Mouse (Mus musculus) adrenal gland, postnatal 36 days (tissue): Measurements from ENCODE around the gene Gm20481. TPM values are rescaled to one million over a fixed set of nuclear protein-coding genes. Genes with fewer than 3 reads are reported as not detected.

ENCODE experiments used
- total RNA-seq, 2 experiments: library from RNA; stranded (reverse); gene quantifications; 2 replicates each; pipeline ENCODE4 v1.2.3; 2021

Gm20481 gene
- total RNA-seq, 2 experiments from 2014 or later = not detected

Other genes with a start within 250 kb of the Gm20481 start
- 100 to 1,000 TPM; 140 to 152 TPM for gene C4b, start 226.0 kb upstream of the Gm20481 start, total RNA-seq
- gene Cyp21a1, start 165.4 kb upstream of the Gm20481 start, total RNA-seq = 1,000 to 10,000 TPM; 6,006 to 9,312 TPM
- 10 to 100 TPM; 35.8 to 57.5 TPM for gene Stk19, start 133.0 kb upstream of the Gm20481 start, total RNA-seq
- 10 to 100 TPM; 66.9 to 67.3 TPM for gene Dxo, start 132.9 kb upstream of the Gm20481 start, total RNA-seq
- gene Skiv2l, start 119.7 kb upstream of the Gm20481 start, total RNA-seq = 10 to 100 TPM; 59.5 to 59.9 TPM
- 10 to 100 TPM; 52.6 to 53.4 TPM for gene Nelfe, start 119.5 kb upstream of the Gm20481 start, total RNA-seq
- 10 to 100 TPM; 11.4 to 20.9 TPM for gene Cfb, start 107.4 kb upstream of the Gm20481 start, total RNA-seq
- 10 to 100 TPM; 10.4 to 17.4 TPM for gene Zbtb12, start 90.4 kb upstream of the Gm20481 start, total RNA-seq
- gene Gm20547, start 87.9 kb upstream of the Gm20481 start, total RNA-seq = not detected
- gene C2, start 71.6 kb upstream of the Gm20481 start, total RNA-seq = 100 to 1,000 TPM in 1 of 2 experiments, 10 to 100 TPM in 1; 85.2 to 119 TPM
- gene Ehmt2, start 71.4 kb upstream of the Gm20481 start, total RNA-seq = 100 to 1,000 TPM; 124 to 143 TPM
- gene Slc44a4, start 55.4 kb upstream of the Gm20481 start, total RNA-seq = 1 to 10 TPM in 1 of 2 experiments, under 1 TPM in 1; 0.83 to 1.7 TPM
- gene Neu1, start 38.7 kb upstream of the Gm20481 start, total RNA-seq = 10 to 100 TPM; 25.4 to 27.4 TPM
- 100 to 1,000 TPM in 1 of 2 experiments, 10 to 100 TPM in 1; 80.1 to 206 TPM for gene Hspa1b, start 10.7 kb upstream of the Gm20481 start, total RNA-seq
- 10 to 100 TPM; 36.0 to 86.1 TPM for gene Hspa1a, start 2.2 kb downstream of the Gm20481 start, total RNA-seq
- gene Hspa1l, start 2.8 kb downstream of the Gm20481 start, total RNA-seq = under 1 TPM; 0.20 to 0.36 TPM
- 10 to 100 TPM; 35.2 to 35.5 TPM for gene Lsm2, start 11.9 kb downstream of the Gm20481 start, total RNA-seq
- 10 to 100 TPM; 61.5 to 62.9 TPM for gene Vars, start 31.1 kb downstream of the Gm20481 start, total RNA-seq
- under 1 TPM; 0.53 to 0.59 TPM for gene Vwa7, start 46.7 kb downstream of the Gm20481 start, total RNA-seq
- gene Sapcd1, start 58.1 kb downstream of the Gm20481 start, total RNA-seq = 1 to 10 TPM in 1 of 2 experiments, under 1 TPM in 1; 0.82 to 1.3 TPM
- gene Msh5, start 76.8 kb downstream of the Gm20481 start, total RNA-seq = 1 to 10 TPM in 1 of 2 experiments, under 1 TPM in 1; 0.95 to 1.6 TPM
- 100 to 1,000 TPM in 1 of 2 experiments, 10 to 100 TPM in 1; 83.6 to 109 TPM for gene Clic1, start 80.1 kb downstream of the Gm20481 start, total RNA-seq
- 10 to 100 TPM; 16.1 to 18.2 TPM for gene Ddah2, start 89.1 kb downstream of the Gm20481 start, total RNA-seq
- under 1 TPM in 1 of 2 experiments, not detected in 1; 0.56 TPM for gene Ly6g6c, start 95.5 kb downstream of the Gm20481 start, total RNA-seq
- not detected for gene Mpig6b, start 96.3 kb downstream of the Gm20481 start, total RNA-seq
- under 1 TPM in 1 of 2 experiments, not detected in 1; 0.50 TPM for gene Ly6g6e, start 107.0 kb downstream of the Gm20481 start, total RNA-seq
- under 1 TPM in 1 of 2 experiments, not detected in 1; 0.43 TPM for gene Ly6g6d, start 108.2 kb downstream of the Gm20481 start, total RNA-seq
- gene Ly6g6f, start 115.7 kb downstream of the Gm20481 start, total RNA-seq = not detected
- 10 to 100 TPM; 73.9 to 89.4 TPM for gene Abhd16a, start 119.4 kb downstream of the Gm20481 start, total RNA-seq
- not detected for gene Ly6g5c, start 138.4 kb downstream of the Gm20481 start, total RNA-seq
- under 1 TPM; 0.26 to 0.43 TPM for gene Ly6g5b, start 145.5 kb downstream of the Gm20481 start, total RNA-seq
- gene Gpank1, start 151.5 kb downstream of the Gm20481 start, total RNA-seq = 10 to 100 TPM; 11.1 to 12.1 TPM
- gene Csnk2b, start 152.1 kb downstream of the Gm20481 start, total RNA-seq = 100 to 1,000 TPM; 207 to 209 TPM
- 10 to 100 TPM; 25.0 to 29.5 TPM for gene D17H6S53E, start 156.5 kb downstream of the Gm20481 start, total RNA-seq
- gene Apom, start 162.1 kb downstream of the Gm20481 start, total RNA-seq = not detected
- gene Bag6, start 165.3 kb downstream of the Gm20481 start, total RNA-seq = 100 to 1,000 TPM; 372 to 389 TPM
- 100 to 1,000 TPM; 212 to 261 TPM for gene Prrc2a, start 195.0 kb downstream of the Gm20481 start, total RNA-seq
- 1 to 10 TPM; 3.8 to 4.4 TPM for gene Aif1, start 206.2 kb downstream of the Gm20481 start, total RNA-seq
- gene Lst1, start 218.5 kb downstream of the Gm20481 start, total RNA-seq = 1 to 10 TPM; 4.4 to 4.8 TPM
- gene Ltb, start 224.5 kb downstream of the Gm20481 start, total RNA-seq = 1 to 10 TPM in 1 of 2 experiments, under 1 TPM in 1; 0.89 to 6.6 TPM
- under 1 TPM; 0.23 to 0.36 TPM for gene Tnf, start 232.1 kb downstream of the Gm20481 start, total RNA-seq
- under 1 TPM; 0.36 to 0.40 TPM for gene Lta, start 235.4 kb downstream of the Gm20481 start, total RNA-seq